Mouse (Mus musculus) E14TG2a.4 (cell line): ENCODE results near the gene Fgfr3.

Experiments used
- CTCF ChIP-seq: conservative IDR thresholded peaks from 2 replicates; pipeline ENCODE4 v1.5.1; 2014; ENCODE audit warnings: low read length
- NANOG ChIP-seq: IDR thresholded peaks from 2 replicates; pipeline ENCODE4 v1.6.1; 2014; ENCODE audit warnings: borderline replicate concordance, low read length, mixed read lengths

- no peak for TF ChIP-seq CTCF
- TF ChIP-seq NANOG, result no peak
Observed at GRCm38 (mm10) chr5:33782345-33782998, 61.0 kb downstream of the Fgfr3 start, which contains the start of gene Letm1.
